Mouse (Mus musculus): ENCODE results near the gene D5Ertd579e. TPM values are rescaled to one million over a fixed set of nuclear protein-coding genes. Genes with fewer than 3 reads are reported as not detected.

D5Ertd579e gene
- polyA plus RNA-seq, 1 experiment from 2014 or later = 20.7 TPM

- H3K27ac ChIP-seq (replicated peaks; ENCODE audit: low read depth, low read length) = no peak overlapping the region
- peak overlapping the region; percentile 100 for H3K4me2 ChIP-seq (ENCODE audit: low read depth, low read length)
- H3K36me3 ChIP-seq (ENCODE audit: control insufficient read depth, insufficient read depth, low read length) = no peaks in the 10 kb centered on the region
- peaks cover 7% of the 10 kb centered on the region for H3K4me1 ChIP-seq (ENCODE audit: control insufficient read depth, insufficient read depth, low read length)
- ATAC-seq (ENCODE audit: low read depth) = peak; percentile 7; the same call in 1 of the 2 replicates
- peak overlapping the region; percentile 77 for H3K4me3 ChIP-seq (ENCODE audit: low read depth, low read length)
- 2% methylated on average over 28 of the region's 40 CpGs for WGBS
- no peaks in the 10 kb centered on the region for H3K27me3 ChIP-seq (replicated peaks; ENCODE audit: control insufficient read depth, insufficient read depth, low read length)
- peak overlapping the region; percentile 79 for H3K9ac ChIP-seq (ENCODE audit: low read depth, low read length)
- no peak for DNase-seq (ENCODE audit: low spot score)
- no peaks in the 10 kb centered on the region for H3K9me3 ChIP-seq (ENCODE audit: control insufficient read depth, low read length)
Observed at GRCm38 (mm10) chr5:36581259-36581923, 114.4 kb downstream of the D5Ertd579e start.

- WGBS = 76% methylated on average over 7 of the region's 7 CpGs
- no peak overlapping the region; the same call in 1 of the 2 replicates for H3K9ac ChIP-seq (ENCODE audit: low read depth, low read length)
- no peak for ATAC-seq (ENCODE audit: low read depth)
Observed at GRCm38 (mm10) chr5:36579967-36580366, 115.9 kb downstream of the D5Ertd579e start.

GRCm38 (mm10) chr5:36578982-36579381 is 116.8 kb downstream of the D5Ertd579e start:
- Histone ChIP-seq H3K9me3 (ENCODE audit: control insufficient read depth, low read length) (no peaks in the 10 kb centered on the region), H3K4me3 (ENCODE audit: low read depth, low read length) (no peak overlapping the region), H3K4me1 (ENCODE audit: control insufficient read depth, insufficient read depth, low read length) (peaks cover 11% of the 10 kb centered on the region), H3K4me2 (ENCODE audit: low read depth, low read length) (no peak overlapping the region), H3K27me3 (replicated peaks; ENCODE audit: control insufficient read depth, insufficient read depth, low read length) (no peaks in the 10 kb centered on the region), H3K36me3 (ENCODE audit: control insufficient read depth, insufficient read depth, low read length) (no peaks in the 10 kb centered on the region), H3K9ac (ENCODE audit: low read depth, low read length) (no peak overlapping the region), H3K27ac (replicated peaks; ENCODE audit: low read depth, low read length) (no peak overlapping the region)
- no peak for ATAC-seq (ENCODE audit: low read depth)
- 83% methylated on average over 2 of the region's 2 CpGs for WGBS
- no peak for DNase-seq (ENCODE audit: low spot score)

More at GRCm38 (mm10) chr5:36579967-36580366, 115.9 kb downstream of the D5Ertd579e start:
- no peak overlapping the region for H3K4me3 ChIP-seq (ENCODE audit: low read depth, low read length)
- no peaks in the 10 kb centered on the region for H3K27me3 ChIP-seq (replicated peaks; ENCODE audit: control insufficient read depth, insufficient read depth, low read length)
- H3K4me1 ChIP-seq (ENCODE audit: control insufficient read depth, insufficient read depth, low read length) = peaks cover 11% of the 10 kb centered on the region
- no peaks in the 10 kb centered on the region for H3K9me3 ChIP-seq (ENCODE audit: control insufficient read depth, low read length)
- DNase-seq (ENCODE audit: low spot score) = no peak
- no peak overlapping the region for H3K27ac ChIP-seq (replicated peaks; ENCODE audit: low read depth, low read length)
- H3K36me3 ChIP-seq (ENCODE audit: control insufficient read depth, insufficient read depth, low read length) = no peaks in the 10 kb centered on the region
- H3K4me2 ChIP-seq (ENCODE audit: low read depth, low read length) = no peak overlapping the region

GRCm38 (mm10) chr5:36576457-36576856 is 119.4 kb downstream of the D5Ertd579e start:
- DNase-seq (ENCODE audit: low spot score) (no peak), ATAC-seq (ENCODE audit: low read depth) (no peak)
- H3K9me3 ChIP-seq (ENCODE audit: control insufficient read depth, low read length) = no peaks in the 10 kb centered on the region
- WGBS = 94% methylated on average over 3 of the region's 3 CpGs
- no peak overlapping the region for H3K9ac ChIP-seq (ENCODE audit: low read depth, low read length)
- H3K4me1 ChIP-seq (ENCODE audit: control insufficient read depth, insufficient read depth, low read length) = peaks cover 8% of the 10 kb centered on the region
- no peak overlapping the region for H3K4me2 ChIP-seq (ENCODE audit: low read depth, low read length)
- H3K27ac ChIP-seq (replicated peaks; ENCODE audit: low read depth, low read length) = no peak overlapping the region
- H3K27me3 ChIP-seq (replicated peaks; ENCODE audit: control insufficient read depth, insufficient read depth, low read length) = no peaks in the 10 kb centered on the region
- peaks cover 2% of the 10 kb centered on the region; the same call in 1 of the 2 replicates for H3K36me3 ChIP-seq (ENCODE audit: control insufficient read depth, insufficient read depth, low read length)
- no peak overlapping the region for H3K4me3 ChIP-seq (ENCODE audit: low read depth, low read length)

- Histone ChIP-seq H3K9ac (ENCODE audit: low read depth, low read length) (no peak overlapping the region), H3K4me3 (ENCODE audit: low read depth, low read length) (no peak overlapping the region), H3K36me3 (ENCODE audit: control insufficient read depth, insufficient read depth, low read length) (peaks cover 9% of the 10 kb centered on the region; the same call in 1 of the 2 replicates), H3K27me3 (replicated peaks; ENCODE audit: control insufficient read depth, insufficient read depth, low read length) (no peaks in the 10 kb centered on the region), H3K27ac (replicated peaks; ENCODE audit: low read depth, low read length) (no peak overlapping the region), H3K9me3 (ENCODE audit: control insufficient read depth, low read length) (no peaks in the 10 kb centered on the region), H3K4me1 (ENCODE audit: control insufficient read depth, insufficient read depth, low read length) (peaks cover 4% of the 10 kb centered on the region; the same call in 1 of the 2 replicates), H3K4me2 (ENCODE audit: low read depth, low read length) (no peak overlapping the region)
- DNase-seq (ENCODE audit: low spot score) (peak; percentile 38), ATAC-seq (ENCODE audit: low read depth) (no peak)
- 71% methylated on average over 1 of the region's 1 CpGs for WGBS
Observed at GRCm38 (mm10) chr5:36575745-36576144, 120.1 kb downstream of the D5Ertd579e start.

GRCm38 (mm10) chr5:36575227-36575626 is 120.6 kb downstream of the D5Ertd579e start:
- DNase-seq (ENCODE audit: low spot score) = no peak
- H3K9ac ChIP-seq (ENCODE audit: low read depth, low read length) = no peak overlapping the region
- H3K27ac ChIP-seq (replicated peaks; ENCODE audit: low read depth, low read length) = no peak overlapping the region
- no peak overlapping the region for H3K4me2 ChIP-seq (ENCODE audit: low read depth, low read length)
- no peak for ATAC-seq (ENCODE audit: low read depth)
- 76% methylated on average over 3 of the region's 3 CpGs for WGBS
- peaks cover 4% of the 10 kb centered on the region; the same call in 1 of the 2 replicates for H3K4me1 ChIP-seq (ENCODE audit: control insufficient read depth, insufficient read depth, low read length)
- no peaks in the 10 kb centered on the region for H3K9me3 ChIP-seq (ENCODE audit: control insufficient read depth, low read length)
- no peaks in the 10 kb centered on the region for H3K27me3 ChIP-seq (replicated peaks; ENCODE audit: control insufficient read depth, insufficient read depth, low read length)
- no peak overlapping the region for H3K4me3 ChIP-seq (ENCODE audit: low read depth, low read length)
- H3K36me3 ChIP-seq (ENCODE audit: control insufficient read depth, insufficient read depth, low read length) = peaks cover 12% of the 10 kb centered on the region; the same call in 1 of the 2 replicates

GRCm38 (mm10) chr5:36574147-36574870 is 121.5 kb downstream of the D5Ertd579e start:
- DNase-seq (ENCODE audit: low spot score) (peak; percentile 26), ATAC-seq (ENCODE audit: low read depth) (peak; percentile 33; the same call in 1 of the 2 replicates)
- H3K9me3 ChIP-seq (ENCODE audit: control insufficient read depth, low read length) = no peaks in the 10 kb centered on the region
- H3K36me3 ChIP-seq (ENCODE audit: control insufficient read depth, insufficient read depth, low read length) = peaks cover 12% of the 10 kb centered on the region; the same call in 1 of the 2 replicates
- H3K9ac ChIP-seq (ENCODE audit: low read depth, low read length) = no peak overlapping the region
- H3K4me2 ChIP-seq (ENCODE audit: low read depth, low read length) = no peak overlapping the region
- no peak overlapping the region for H3K4me3 ChIP-seq (ENCODE audit: low read depth, low read length)
- no peaks in the 10 kb centered on the region for H3K27me3 ChIP-seq (replicated peaks; ENCODE audit: control insufficient read depth, insufficient read depth, low read length)
- 48% methylated on average over 8 of the region's 8 CpGs for WGBS
- H3K4me1 ChIP-seq (ENCODE audit: control insufficient read depth, insufficient read depth, low read length) = peaks cover 4% of the 10 kb centered on the region; the same call in 1 of the 2 replicates
- H3K27ac ChIP-seq (replicated peaks; ENCODE audit: low read depth, low read length) = peak overlapping the region; percentile 46; the same call in 1 of the 2 replicates

GRCm38 (mm10) chr5:36573354-36573753 is 122.5 kb downstream of the D5Ertd579e start:
- H3K27me3 ChIP-seq (replicated peaks; ENCODE audit: control insufficient read depth, insufficient read depth, low read length) = no peaks in the 10 kb centered on the region
- 0 out of 2 replicates have a peak overlapping the region, but pooled peaks have one; percentile 1 for H3K27ac ChIP-seq (replicated peaks; ENCODE audit: low read depth, low read length)
- 37% methylated on average over 3 of the region's 3 CpGs for WGBS
- ATAC-seq (ENCODE audit: low read depth) (no peak), DNase-seq (ENCODE audit: low spot score) (no peak)
- H3K4me3 ChIP-seq (ENCODE audit: low read depth, low read length) = no peak overlapping the region
- no peak overlapping the region for H3K9ac ChIP-seq (ENCODE audit: low read depth, low read length)
- H3K36me3 ChIP-seq (ENCODE audit: control insufficient read depth, insufficient read depth, low read length) = peaks cover 12% of the 10 kb centered on the region; the same call in 1 of the 2 replicates
- peaks cover 4% of the 10 kb centered on the region; the same call in 1 of the 2 replicates for H3K4me1 ChIP-seq (ENCODE audit: control insufficient read depth, insufficient read depth, low read length)
- H3K4me2 ChIP-seq (ENCODE audit: low read depth, low read length) = no peak overlapping the region
- no peaks in the 10 kb centered on the region for H3K9me3 ChIP-seq (ENCODE audit: control insufficient read depth, low read length)

Data from embryonic facial prominence, embryonic 14.5 days (tissue).